Mouse (Mus musculus) cerebellum, postnatal 36 days (tissue): ENCODE measurements at regions not wholly inside any gene's neighbourhood (a gene's known extent, or its start where the extent isn't known, plus 50 kb on each side); places are given as distances from the start of the nearest gene placed in this dataset.
"Not testable (repeated sequence)": the region's sequence is repeated elsewhere in the genome, so short reads cannot be mapped to it uniquely, and the experiment has no call there.

Source experiments
- DNase-seq, 2 experiments: peaks; one replicate each; pipeline ENCODE4 v3.0.0; 2021 to 2022; ENCODE audit warnings: mixed read lengths in 2 of 2

GRCm38 (mm10) chr15:92994191-92994671 is 280.7 kb downstream of the Gxylt1 start:
- no peak for DNase-seq

GRCm38 (mm10) chr15:92993538-92994190 is 281.3 kb downstream of the Gxylt1 start:
- no peak for DNase-seq

- peak; percentile 7 to 18 for DNase-seq
These were observed 299.2 kb downstream of the Gxylt1 start for GRCm38 (mm10) chr15:92975774-92976173.

GRCm38 (mm10) chr15:92974931-92975330 is 300.0 kb downstream of the Gxylt1 start:
- DNase-seq, result no peak

GRCm38 (mm10) chr15:92973651-92974229 is 301.2 kb downstream of the Gxylt1 start:
- no peak for DNase-seq

GRCm38 (mm10) chr15:92965556-92965955 is 309.4 kb downstream of the Gxylt1 start:
- DNase-seq, result no peak

GRCm38 (mm10) chr15:92964901-92965300 is 310.1 kb downstream of the Gxylt1 start:
- DNase-seq, result no peak

- DNase-seq, result no peak
These were observed 310.8 kb downstream of the Gxylt1 start for GRCm38 (mm10) chr15:92964131-92964530.

GRCm38 (mm10) chr15:92950912-92951311 is 324.1 kb downstream of the Gxylt1 start:
- not testable (repeated sequence) for DNase-seq

- no peak for DNase-seq
These were observed 328.8 kb downstream of the Gxylt1 start for GRCm38 (mm10) chr15:92946216-92946615.

GRCm38 (mm10) chr15:92903821-92904220 is 371.2 kb downstream of the Gxylt1 start:
- DNase-seq, result no peak

GRCm38 (mm10) chr15:92897277-92897676 is 377.7 kb downstream of the Gxylt1 start:
- no peak for DNase-seq

GRCm38 (mm10) chr15:92895836-92896235 is 379.1 kb downstream of the Gxylt1 start:
- no peak for DNase-seq

GRCm38 (mm10) chr15:92876438-92876837 is 398.5 kb downstream of the Gxylt1 start:
- DNase-seq, result no peak

- DNase-seq, result no peak
These were observed 410.9 kb downstream of the Gxylt1 start for GRCm38 (mm10) chr15:92864106-92864505.

- no peak for DNase-seq
These were observed 424.1 kb downstream of the Gxylt1 start for GRCm38 (mm10) chr15:92850854-92851253.

- DNase-seq, result no peak
These were observed 434.9 kb downstream of the Gxylt1 start for GRCm38 (mm10) chr15:92840035-92840434.

GRCm38 (mm10) chr15:92839611-92840010 is 435.4 kb downstream of the Gxylt1 start:
- DNase-seq, result peak; percentile 37 to 46

GRCm38 (mm10) chr15:92826136-92826535 is 429.5 kb downstream of the Pdzrn4 start:
- no peak for DNase-seq
